Mouse (Mus musculus): ENCODE data around the gene Sectm1a. TPM values are rescaled to one million over a fixed set of nuclear protein-coding genes. Genes with fewer than 3 reads are reported as not detected.
"Not testable (repeated sequence)": the region's sequence is repeated elsewhere in the genome, so short reads cannot be mapped to it uniquely, and the experiment has no call there.

Sectm1a gene
- total RNA-seq, 4 experiments from 2014 or later: not detected

DNA sequence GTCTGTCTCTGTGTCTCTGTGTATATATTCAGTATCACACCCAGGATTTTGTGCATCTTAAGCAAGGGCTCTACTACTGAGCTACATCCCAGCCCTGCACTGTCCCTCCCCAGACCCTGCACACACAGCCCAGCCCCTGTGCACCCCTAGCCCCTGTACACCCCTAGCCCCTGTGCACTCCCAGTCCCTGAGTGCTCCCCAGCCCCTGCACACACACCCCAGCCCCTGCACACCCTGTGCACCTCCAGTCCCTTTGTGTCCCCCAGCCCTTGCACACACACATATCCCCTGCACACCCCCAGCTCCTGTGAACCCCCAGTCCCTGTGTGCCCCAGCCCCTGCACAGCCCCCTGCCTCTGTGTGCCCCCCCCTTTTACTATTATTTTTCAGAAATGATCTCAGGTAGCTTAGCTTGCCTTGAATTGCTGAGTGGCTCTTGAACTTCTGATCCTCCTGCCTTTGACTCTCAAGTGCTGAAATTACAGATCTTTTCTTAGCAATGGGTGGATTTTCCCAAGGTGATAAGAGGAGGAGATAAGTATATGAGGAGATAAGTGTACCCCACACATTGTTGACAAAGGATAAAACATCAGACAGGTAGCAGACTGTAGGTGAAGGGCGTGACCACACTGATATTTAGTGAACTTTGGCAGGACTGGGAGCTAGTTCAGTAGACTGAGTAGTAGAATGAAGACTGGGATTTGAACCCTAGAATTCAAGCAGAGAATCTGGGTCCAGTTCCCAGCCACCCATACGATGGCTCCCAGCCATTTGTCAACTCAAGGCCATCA lies 8.9 kb upstream of the Sectm1a start:
- DNase-seq (ENCODE audit: low spot score in 2 of 2): no peak

DNA sequence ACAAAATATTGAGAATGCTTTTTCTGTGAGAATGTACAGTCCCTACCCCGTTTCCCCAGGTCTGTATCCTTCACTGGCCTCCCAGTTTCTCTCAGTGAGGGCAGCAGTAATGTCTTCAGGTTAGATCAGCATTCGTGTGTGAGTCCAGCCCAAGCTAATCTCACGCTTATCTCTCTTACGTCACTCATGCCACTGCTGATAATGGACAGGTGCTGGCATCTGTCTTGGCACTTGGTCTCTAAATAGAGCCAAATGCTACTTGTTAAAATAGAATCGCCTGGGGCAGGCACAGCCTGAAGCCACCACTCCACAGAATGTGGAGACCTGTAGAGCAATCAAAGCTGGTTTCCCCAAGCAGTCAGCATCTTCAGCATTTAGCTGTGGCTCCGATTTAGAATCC lies 8.0 kb upstream of the Sectm1a start:
- DNase-seq (ENCODE audit: low spot score in 2 of 2): no peak

DNA sequence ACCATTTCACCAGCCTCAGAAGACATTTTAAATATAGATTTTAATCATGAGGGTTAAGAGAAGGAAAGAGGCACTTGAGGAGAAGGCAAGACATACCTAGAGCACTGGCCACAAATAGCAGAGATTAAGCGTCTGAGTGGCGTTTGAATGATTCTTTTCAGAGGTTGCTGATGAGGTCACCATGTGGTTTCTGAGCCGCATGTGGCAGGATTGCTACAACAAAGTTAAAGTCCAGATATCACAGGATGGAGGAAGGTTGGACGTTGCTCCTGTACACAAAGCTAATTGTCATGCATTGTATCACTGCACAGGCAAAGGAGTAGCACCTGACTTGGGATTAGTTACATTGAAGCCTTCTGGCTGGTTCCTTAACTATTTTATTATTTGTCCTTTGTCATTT lies 5.3 kb upstream of the Sectm1a start:
- DNase-seq (ENCODE audit: low spot score in 2 of 2): no peak

DNA sequence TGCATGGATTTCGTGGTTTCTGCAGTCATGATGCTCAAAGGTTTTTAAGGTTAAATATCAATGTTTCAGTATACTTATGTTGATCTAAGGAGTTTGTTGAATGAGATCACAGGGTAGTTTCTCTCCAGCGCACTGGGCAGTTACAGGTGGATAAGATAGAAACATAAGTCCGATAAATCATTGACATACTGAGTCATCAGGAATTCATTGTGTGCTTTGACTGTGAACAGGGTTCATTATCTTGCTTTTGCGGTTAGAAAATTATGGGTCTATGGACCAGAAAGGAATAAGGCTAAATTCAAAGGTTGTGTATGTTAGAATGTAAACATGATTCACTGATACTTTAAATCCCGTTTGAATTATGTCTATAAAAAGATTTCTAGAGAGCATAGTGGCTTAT lies 4.2 kb upstream of the Sectm1a start:
- no peak for DNase-seq (ENCODE audit: low spot score in 2 of 2)

DNA sequence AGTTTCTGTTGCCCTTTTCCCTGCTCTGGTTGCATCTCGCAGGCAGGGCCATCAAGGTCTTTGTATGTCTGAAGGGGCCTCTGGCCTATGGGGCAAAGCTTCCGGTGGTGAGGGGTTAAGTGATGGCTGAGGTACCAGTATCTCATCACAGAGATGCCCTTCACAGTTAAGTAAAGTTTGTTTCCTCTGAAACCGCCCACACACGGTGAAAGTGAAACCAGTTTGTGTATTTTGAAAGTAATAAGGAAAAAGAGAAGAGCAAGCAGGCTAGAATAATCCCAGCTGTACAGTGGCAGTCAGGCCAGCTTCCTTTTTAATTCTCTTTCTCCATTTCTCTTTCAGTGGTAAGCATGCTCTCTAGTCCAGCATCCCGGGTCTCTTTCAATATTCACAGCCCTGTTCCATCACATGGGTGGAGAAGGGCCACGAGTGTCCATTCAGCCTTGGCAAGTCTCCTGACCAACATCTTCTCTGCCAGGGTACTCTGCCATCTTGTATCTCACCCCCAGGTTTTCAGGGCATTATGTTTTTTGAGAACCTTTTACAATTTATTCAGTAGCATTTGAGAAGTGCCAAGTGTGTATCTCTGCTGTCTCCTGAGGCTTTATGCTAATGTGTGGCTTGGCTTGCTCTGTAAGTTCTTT lies 2.0 kb upstream of the Sectm1a start:
- no peak for DNase-seq (ENCODE audit: low spot score in 2 of 2)

DNA sequence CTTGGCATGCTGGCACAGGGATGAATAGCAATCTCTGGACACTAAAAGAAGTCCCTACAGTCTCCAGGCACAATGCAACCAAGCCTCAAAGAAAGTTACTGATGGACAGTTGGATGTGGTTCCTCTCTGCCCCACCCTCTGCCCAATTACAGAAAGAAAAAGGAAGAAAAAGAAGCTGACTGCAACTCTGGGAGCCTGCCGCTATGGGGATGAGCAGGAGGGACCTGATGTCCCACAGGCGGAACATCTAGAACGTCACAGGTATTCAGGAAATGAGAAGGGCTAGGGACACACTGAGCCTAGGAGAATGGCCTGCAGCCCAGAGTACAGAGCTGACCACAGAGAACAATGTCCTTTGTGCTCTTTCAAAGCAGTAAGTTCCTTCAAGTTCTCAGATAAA lies 1.2 kb upstream of the Sectm1a start:
- no peak for DNase-seq (ENCODE audit: low spot score in 2 of 2)

DNA sequence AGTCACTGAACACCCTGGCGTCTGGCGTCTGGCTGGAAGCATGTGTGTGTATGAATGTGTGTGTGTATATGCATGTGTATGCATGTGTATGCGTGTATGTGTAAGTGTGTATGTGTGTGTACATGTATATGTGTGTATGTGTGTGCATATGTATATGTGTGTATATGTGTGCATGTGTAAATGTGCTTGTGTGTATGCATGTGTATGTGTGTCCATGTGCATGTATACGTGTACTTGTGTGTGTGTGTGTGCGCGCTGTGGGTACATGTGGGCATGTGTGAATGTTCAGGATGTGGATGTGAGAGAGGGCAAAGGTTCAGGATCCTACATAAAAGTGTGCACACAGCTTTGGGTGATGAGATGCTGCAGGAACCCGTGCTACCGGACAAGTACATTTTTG lies 690 bp downstream of the Sectm1a start:
- DNase-seq (ENCODE audit: low spot score in 2 of 2): no peak

DNA sequence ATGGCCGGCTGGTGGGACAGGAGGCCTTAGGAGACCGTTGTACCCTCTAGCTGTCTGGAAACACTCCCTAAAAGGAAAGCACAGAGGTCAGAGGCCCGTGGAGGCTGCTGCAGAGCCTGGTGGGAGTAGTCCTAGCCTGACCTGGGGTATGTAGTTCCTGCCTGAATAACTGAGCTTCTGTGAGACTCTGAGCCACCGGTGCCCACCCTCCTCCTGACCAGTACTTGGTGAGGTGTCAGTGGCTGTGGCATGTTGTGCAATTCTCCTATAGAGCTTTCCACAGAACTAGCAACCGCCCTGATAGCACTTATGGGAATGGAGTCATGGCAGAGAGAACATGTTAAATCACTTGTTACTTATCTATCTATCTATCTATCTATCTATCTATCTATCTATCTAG lies 5.4 kb downstream of the Sectm1a start:
- DNase-seq (ENCODE audit: low spot score in 2 of 2): no peak

DNA sequence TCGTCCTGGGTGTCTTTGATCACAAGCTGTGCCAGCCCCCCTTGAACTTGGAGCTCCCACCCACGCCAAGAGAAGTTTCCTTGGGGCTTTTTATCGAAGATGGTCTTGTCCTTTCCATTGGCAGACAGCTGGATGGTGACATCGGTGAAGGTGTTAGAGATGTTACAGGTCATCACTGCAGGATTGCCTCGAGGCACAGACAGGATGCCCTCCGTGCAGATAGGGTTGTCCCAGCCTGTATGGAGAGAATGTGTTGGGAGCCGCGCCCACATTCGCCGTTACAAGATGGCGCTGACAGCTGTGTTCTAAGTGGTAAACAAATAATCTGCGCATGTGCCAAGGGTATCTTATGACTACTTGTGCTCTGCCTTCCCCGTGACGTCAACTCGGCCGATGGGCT lies 11.4 kb downstream of the Sectm1a start:
- not testable (repeated sequence) for DNase-seq (ENCODE audit: low spot score in 2 of 2)

DNA sequence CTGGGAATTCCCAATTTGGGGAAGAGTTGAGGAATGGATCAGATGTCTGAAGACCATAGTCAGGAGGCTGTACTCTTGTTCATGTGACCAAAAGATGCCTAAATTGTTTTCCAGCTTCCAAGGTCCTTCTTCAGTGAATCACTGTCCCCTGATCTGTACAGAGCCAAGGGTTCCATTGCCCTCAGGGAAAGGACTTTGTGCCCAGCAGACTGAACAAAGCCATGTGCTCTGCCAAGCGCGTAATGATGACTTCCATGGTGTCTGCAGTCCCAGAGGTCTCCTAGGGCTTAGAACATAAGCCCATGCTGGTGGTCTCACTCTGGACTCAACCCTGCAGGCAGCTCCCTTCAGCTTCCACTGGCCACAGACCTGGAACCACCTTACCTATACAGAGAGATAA lies 13.1 kb downstream of the Sectm1a start:
- DNase-seq (ENCODE audit: low spot score in 2 of 2): no peak

DNA sequence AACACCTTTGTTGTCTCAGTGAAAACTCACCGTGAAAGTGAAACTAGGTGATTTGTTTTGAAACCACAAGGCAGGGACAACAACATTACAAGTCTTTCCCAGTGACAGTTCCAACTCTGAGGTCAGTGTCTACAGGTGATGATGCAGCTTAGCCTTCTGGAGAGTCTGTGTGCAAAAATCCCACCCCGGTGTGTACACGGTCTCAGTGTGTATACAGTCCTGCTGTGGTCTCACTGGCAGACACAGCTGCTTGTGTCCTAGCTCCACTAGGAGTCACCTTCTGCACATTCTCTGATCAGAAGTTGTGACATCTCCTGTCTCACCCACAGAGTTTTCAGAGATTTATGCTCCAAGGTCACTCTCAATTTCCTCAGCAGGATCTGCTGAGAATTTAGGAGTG lies 16.8 kb downstream of the Sectm1a start:
- DNase-seq (ENCODE audit: low spot score in 2 of 2): no peak

DNA sequence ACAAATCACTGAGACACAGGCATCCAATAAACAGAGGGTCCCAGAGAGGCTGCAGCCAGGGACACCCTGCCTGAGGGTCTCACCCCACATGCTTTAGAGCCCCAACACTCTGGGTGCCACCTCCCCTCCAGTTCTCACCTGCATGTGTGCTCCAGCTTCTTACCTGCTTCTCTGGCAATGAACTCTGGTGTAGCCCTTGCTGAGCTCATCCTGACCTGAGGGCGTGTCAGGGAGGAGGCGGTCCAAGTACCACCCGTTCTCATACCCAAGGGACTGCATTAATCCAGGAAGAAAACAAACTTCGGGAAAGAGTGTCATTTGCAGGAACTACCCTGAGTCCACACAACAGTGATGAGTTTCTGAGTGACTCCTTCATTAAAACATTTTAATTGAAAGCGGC lies 17.6 kb downstream of the Sectm1a start, which contains the start of gene Sectm1b:
Gene Sectm1b (minus strand): TSS at position 191 of the 400 bp plus-strand sequence.
- DNase-seq (ENCODE audit: low spot score in 2 of 2): no peak

DNA sequence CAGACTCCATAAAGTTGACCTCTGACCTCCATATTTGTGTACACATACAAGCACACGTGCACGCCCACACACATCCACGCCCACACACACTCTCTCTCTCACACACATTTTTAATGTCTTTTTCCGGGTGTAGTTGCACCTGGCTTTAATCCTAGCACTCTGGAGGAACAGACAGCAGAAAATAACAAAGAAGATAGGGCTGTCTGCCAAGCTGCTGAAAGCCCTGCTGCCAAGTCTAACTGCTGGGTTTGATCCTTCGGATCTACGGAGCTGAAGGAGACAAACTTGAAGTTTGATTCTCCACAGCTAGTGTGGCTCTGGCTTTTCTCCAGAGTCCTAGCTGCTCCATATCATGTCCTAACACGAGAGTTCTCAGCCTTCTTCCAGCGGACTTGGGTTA lies 19.4 kb downstream of the Sectm1a start:
- no peak for DNase-seq (ENCODE audit: low spot score in 2 of 2)

DNA sequence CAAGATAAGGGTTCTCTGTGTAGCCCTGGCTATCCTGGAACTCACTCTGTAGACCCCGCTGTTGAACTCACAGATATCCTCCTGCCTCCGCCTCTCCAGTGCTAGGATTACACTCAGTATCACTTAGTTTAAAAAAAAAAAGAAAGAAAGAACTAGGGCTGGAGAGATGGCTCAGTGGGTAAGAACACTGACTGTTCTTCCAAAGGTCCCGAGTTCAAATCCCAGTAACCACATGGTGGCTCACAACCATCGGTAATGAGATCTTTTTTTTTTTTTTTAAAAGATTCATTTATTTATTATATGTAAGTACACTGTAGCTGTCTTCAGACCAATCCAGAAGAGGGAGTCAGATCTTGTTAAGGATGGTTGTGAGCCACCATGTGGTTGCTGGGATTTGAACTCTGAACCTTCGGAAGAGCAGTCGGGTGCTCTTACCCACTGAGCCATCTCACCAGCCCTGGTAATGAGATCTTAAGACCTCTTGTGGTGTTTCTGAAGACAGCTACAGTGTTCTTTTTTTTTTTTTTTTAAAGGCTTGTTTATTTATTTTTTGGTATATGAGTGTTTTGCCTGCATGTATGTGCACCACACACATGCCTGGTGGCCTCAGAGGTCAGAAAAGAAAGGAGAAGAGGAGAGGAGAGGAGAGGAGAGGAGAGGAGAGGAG lies 20.5 kb downstream of the Sectm1a start:
- DNase-seq (ENCODE audit: low spot score in 2 of 2): not testable (repeated sequence)

DNA sequence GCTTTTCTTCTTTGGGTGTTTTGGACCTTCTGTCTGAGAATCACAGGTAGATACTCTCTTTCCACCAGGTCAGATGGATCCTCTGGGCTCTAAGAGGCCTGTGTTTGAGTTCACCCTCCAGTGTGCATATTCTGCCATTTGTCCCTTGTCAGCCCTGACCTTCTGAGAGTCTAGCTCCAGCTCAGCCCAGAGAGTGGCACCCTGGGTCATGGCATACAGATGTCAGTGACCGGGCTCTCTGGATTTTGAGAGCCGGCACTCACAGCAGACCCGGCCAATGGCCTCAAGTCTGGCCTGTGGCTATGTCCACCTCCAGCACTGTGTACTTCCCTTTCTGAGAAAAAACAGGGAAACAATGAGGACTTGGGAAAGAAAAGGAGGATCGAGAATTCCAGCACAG lies 21.5 kb downstream of the Sectm1a start:
- no peak for DNase-seq (ENCODE audit: low spot score in 2 of 2)

DNA sequence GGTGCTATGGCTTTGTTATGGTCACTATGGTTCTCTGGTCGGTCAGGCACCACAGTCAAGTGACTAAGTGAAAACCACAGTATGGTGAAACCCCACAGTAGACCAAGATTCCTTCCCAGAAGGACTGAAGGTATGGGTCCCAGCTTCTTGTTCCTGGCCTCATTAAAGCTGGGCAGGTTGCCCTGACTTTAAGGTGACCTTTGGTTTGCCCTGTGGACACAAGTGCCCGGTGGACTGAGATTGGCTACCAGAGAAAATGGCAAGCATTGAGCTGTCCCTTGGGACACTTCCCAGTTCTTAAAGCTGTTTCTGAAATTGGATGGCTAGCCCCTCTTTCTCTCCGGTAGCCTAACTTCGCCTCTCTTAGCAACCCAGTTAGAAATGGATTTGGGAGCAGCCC lies 22.1 kb downstream of the Sectm1a start:
- DNase-seq (ENCODE audit: low spot score in 2 of 2): no peak

DNA sequence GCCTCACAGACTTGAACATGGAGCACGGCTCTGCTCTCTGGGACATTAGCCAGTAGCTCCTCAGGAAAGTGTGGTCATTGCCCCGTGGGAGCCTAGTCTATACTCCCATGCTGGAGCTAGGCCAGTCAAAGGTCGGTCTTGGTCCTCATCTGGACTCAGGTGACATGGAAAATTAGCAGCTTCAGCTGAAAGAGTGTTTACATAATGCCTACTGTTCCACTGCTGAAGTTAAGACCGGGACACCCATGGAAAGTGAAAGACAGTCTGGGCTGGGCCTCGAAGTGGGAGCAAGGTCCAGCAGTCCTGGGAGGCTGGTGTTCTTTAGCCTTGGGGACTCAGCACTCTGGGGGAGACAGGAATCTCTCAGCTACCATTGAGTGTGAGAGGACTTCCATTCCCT lies 22.9 kb downstream of the Sectm1a start:
- no peak for DNase-seq (ENCODE audit: low spot score in 2 of 2)

DNA sequence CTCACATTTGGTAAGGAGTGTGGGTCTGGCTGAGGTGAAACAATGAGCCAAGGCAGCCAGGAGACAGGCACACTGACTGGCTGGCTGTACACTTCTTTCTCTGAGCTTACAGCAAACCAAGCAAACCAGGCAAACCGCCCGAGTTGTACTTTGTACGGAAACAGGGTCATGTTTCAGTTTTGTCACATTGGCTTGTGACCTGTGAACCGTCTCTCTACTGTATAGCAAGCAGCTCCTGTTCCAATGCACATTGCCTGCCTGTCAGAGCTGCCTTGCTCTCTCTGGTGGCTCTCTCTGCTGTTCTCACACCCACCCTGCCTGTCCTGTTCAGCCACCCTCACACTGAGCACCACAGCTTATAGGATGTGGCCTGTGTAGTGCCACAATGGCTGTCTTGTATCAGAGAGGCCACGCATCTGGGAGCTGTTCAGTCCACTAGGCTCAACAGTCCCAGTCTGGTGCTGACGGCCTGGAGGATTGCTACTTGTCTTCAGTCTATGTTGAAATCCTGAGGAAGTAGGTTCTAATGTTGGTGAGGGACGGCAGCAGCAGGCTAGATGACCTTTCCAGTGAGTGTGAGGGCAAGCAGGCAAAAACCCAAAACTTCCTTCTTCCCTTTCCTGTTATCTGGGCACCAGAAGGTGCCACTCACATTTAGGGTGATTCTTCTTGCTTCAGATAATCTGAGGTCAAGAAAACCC lies 24.3 kb downstream of the Sectm1a start:
- DNase-seq (ENCODE audit: low spot score in 2 of 2): no peak

DNA sequence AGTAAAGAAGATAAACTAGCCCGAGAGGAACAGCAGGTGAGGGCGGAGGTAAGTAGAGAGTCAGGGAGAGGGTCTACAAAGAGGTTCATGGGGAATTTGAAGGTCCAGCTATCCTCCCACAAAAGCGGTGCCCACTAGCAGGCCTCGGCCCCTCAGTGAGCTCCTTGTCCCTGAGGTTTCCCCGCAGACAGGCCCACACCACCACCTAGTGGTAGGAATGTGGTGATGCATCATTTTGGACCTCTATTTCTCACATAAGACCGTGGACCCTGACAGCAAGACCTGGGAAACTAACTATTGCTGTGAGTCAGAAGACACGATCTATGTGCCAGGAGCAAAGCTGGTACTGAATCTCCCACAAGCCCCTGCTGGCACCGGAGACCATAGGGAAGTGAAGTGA lies 27.5 kb downstream of the Sectm1a start:
- peak; percentile 52 to 76 for DNase-seq (ENCODE audit: low spot score in 2 of 2)

DNA sequence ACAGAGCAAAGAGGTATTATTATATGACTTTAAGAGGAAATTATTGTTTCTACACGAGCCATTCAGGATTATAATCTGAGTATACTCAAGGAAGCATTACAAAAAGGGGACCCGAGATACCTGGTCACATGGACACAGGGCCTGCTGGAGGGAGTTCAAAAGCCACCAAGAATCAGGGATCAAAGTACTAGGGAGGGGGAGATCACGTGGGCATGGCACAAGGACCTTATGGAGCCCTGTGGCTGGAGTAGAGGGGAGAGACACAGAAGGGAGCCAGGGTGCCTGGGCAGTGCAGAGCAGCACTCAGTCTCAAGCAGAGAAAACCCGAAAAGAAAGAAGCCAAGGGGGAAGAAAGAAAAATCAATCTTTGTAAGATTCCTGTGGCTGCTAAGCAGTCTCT lies 28.6 kb downstream of the Sectm1a start:
- no peak for DNase-seq (ENCODE audit: low spot score in 2 of 2)

DNA sequence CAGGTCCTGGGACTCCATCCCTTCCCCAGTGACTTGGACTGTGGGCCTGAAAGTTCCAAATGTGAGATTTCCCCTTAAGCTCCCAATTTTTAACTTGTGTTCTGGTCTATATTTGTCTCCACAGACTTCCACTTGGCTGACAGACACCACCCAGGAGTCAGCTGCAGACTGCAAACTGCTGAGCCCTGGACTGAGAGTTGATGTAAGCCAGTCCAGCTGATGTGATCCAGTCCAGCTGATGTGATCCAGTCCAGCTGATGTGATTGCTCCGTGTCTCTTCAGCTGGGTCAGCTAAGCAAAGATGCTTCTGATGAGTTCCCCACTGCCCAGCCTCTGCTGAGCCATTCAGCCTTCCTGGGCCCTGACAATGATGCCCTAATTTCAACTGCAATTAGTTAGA lies 29.2 kb downstream of the Sectm1a start:
- no peak for DNase-seq (ENCODE audit: low spot score in 2 of 2)

DNA sequence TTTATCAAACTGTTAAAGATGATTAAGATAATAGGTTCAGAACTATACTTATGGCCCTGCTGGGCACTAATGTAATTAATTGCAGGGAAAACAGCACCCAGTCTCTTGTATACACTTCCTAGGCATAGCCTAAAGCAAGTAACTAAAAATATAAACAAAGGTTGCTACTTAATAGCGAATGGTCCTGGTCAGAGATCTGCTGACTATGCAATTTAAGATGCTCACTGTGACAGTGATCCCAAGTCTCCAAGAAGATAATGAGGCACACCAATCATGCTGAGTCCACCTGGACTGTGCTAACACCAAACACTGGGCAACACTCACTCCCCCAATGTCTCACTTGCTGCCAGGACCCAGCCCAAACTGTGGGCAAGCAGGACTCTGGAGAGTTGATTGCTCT lies 31.2 kb downstream of the Sectm1a start:
- no peak for DNase-seq (ENCODE audit: low spot score in 2 of 2)
